Mouse (Mus musculus) naive thymus-derived CD4-positive, alpha-beta T cell, adult 5 months (primary cell): ENCODE data around the gene Rfx2. TPM values are rescaled to one million over a fixed set of nuclear protein-coding genes. Genes with fewer than 3 reads are reported as not detected.

Source experiments
- polyA plus RNA-seq: library from polyadenylated mRNA; unstranded; fragments of 100-300 nt; shearing (Covaris generic); gene quantifications from one replicate; pipeline ENCODE4 v1.2.1, GENCODE M21; 2017

The Rfx2 gene
- polyA plus RNA-seq = 1.8 TPM

GRCm38 (mm10) chr17:56830411-56831110, at the start of gene Rfx2:
Rfx2 (minus strand) TSS chr17:56831013.

GRCm38 (mm10) chr17:56874936-56875651, 44.3 kb upstream of the Rfx2 start, which contains the start of gene 1700061G19Rik:
1700061G19Rik (plus strand) TSS chr17:56875477.

GRCm38 (mm10) chr17:56874237-56874636, 43.4 kb upstream of the Rfx2 start, which contains the start of gene Acsbg2:
Acsbg2 (minus strand) TSS chr17:56874447.

GRCm38 (mm10) chr17:56769950-56770349, 60.9 kb downstream of the Rfx2 start, which contains the start of gene Prr22:
Prr22 (plus strand) TSS chr17:56770250.

GRCm38 (mm10) chr17:56764474-56765354, 66.1 kb downstream of the Rfx2 start, which contains the start of gene Dus3l:
Dus3l (plus strand) TSS chr17:56764757.

GRCm38 (mm10) chr17:56757416-56758123, 73.2 kb downstream of the Rfx2 start, which contains the start of gene Nrtn:
Nrtn (minus strand) TSS chr17:56757530.

Other genes with a start within 250 kb of the Rfx2 start
- 238 TPM for gene Safb2, start 246.4 kb downstream of the Rfx2 start, polyA plus RNA-seq
- 253 TPM for gene Safb, start 246.2 kb downstream of the Rfx2 start, polyA plus RNA-seq
- gene 2410015M20Rik, start 221.2 kb downstream of the Rfx2 start, polyA plus RNA-seq = 139 TPM
- gene Rpl36, start 217.6 kb downstream of the Rfx2 start, polyA plus RNA-seq = 2,504 TPM
- 62.0 TPM for gene Lonp1, start 204.1 kb downstream of the Rfx2 start, polyA plus RNA-seq
- 1.2 TPM for gene Catsperd, start 202.9 kb downstream of the Rfx2 start, polyA plus RNA-seq
- 94.5 TPM for gene Ranbp3, start 157.7 kb downstream of the Rfx2 start, polyA plus RNA-seq
- 132 TPM for gene Ndufa11, start 113.2 kb downstream of the Rfx2 start, polyA plus RNA-seq
- gene Vmac, start 113.0 kb downstream of the Rfx2 start, polyA plus RNA-seq = 12.5 TPM
- not detected for gene Nrtn, start 73.5 kb downstream of the Rfx2 start, polyA plus RNA-seq
- 60.0 TPM for gene Dus3l, start 66.3 kb downstream of the Rfx2 start, polyA plus RNA-seq
- 1.5 TPM for gene Prr22, start 60.8 kb downstream of the Rfx2 start, polyA plus RNA-seq
- gene Acsbg2, start 43.4 kb upstream of the Rfx2 start, polyA plus RNA-seq = not detected
- not detected for gene 1700061G19Rik, start 44.5 kb upstream of the Rfx2 start, polyA plus RNA-seq
- 26.1 TPM for gene Mllt1, start 104.4 kb upstream of the Rfx2 start, polyA plus RNA-seq
- gene Acer1, start 151.1 kb upstream of the Rfx2 start, polyA plus RNA-seq = not detected
- gene Clpp, start 159.3 kb upstream of the Rfx2 start, polyA plus RNA-seq = 48.3 TPM
- gene Alkbh7, start 166.3 kb upstream of the Rfx2 start, polyA plus RNA-seq = 17.1 TPM
- not detected for gene Pspn, start 169.0 kb upstream of the Rfx2 start, polyA plus RNA-seq
- gene Gtf2f1, start 180.3 kb upstream of the Rfx2 start, polyA plus RNA-seq = 71.2 TPM
- 1.1 TPM for gene Gm17949, start 180.5 kb upstream of the Rfx2 start, polyA plus RNA-seq
- 60.8 TPM for gene Khsrp, start 200.5 kb upstream of the Rfx2 start, polyA plus RNA-seq
- not detected for gene Slc25a41, start 210.6 kb upstream of the Rfx2 start, polyA plus RNA-seq
- gene Crb3, start 228.1 kb upstream of the Rfx2 start, polyA plus RNA-seq = 1.7 TPM
- gene Slc25a23, start 228.8 kb upstream of the Rfx2 start, polyA plus RNA-seq = 13.0 TPM
- gene Dennd1c, start 247.5 kb upstream of the Rfx2 start, polyA plus RNA-seq = 126 TPM